In the genomic region with DNA sequence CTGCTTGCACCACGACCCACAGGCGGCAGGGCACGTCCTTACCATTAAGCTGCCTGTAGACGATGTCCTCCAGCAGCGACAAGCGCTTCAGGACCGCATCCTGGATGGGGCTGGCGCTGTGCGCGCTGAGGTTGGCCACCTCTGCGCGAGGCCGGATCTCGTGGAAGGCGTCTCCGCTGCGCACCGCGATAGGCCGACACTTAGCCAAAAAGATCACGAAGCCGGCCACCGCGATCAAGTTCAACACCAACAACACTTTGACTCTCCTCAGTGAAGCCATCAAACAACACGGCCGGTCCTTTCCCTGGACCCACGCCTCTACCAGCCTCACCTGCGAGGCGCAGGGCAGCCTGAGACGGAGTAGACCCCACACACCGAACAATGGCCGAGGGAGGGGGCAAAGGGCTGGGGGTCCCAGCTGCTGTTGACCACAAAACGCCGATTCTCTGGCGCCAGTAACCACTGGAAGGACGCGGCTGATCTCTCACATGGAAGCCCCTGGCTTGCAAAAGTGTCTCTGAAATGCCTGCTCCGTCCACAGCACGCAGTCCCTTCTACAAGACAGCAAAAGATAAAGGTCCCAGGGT, we compare ENCODE assay signal across 8 mouse cellular contexts. TPM values are rescaled to one million over a fixed set of nuclear protein-coding genes. Genes with fewer than 3 reads are reported as not detected.
A peak's percentile ranks its signal among the peaks of the same experiment; 100 is the strongest.
DNase-seq lines count a peak whose midpoint lies in the region; ATAC-seq and TF ChIP-seq lines count a peak whose summit lies in the region.

No protein-coding gene starts in this region.

- no peak for ATAC-seq in lung, embryonic 15.5 days (ENCODE audit: borderline replicate concordance, extremely low read depth, low FRiP score, low TSS enrichment)
- ATAC-seq in forebrain, embryonic 15.5 days (replicated peaks): no peak
- peak; percentile 8; the same call in 1 of the 2 replicates for ATAC-seq in hindbrain, embryonic 16.5 days
- no peak for ATAC-seq in midbrain, embryonic 16.5 days

- TF ChIP-seq POLR2A in lung, adult 2 months (IDR thresholded peaks at IDR 0.05; ENCODE audit: borderline replicate concordance, extremely low read depth, low read depth, low read length): no peak
- TF ChIP-seq POLR2A in thymus, adult 2 months (IDR thresholded peaks at IDR 0.05; ENCODE audit: control insufficient read depth, extremely low read depth, insufficient read depth, low read length, poor library complexity): no peak

- no peaks in the 10 kb centered on the region for H3K9me3 ChIP-seq in lung, embryonic 15.5 days
- no peaks in the 10 kb centered on the region for H3K9me3 ChIP-seq in forebrain, embryonic 15.5 days
- no peaks in the 10 kb centered on the region for H3K9me3 ChIP-seq in hindbrain, embryonic 16.5 days (ENCODE audit: control insufficient read depth, low read length)
- no peaks in the 10 kb centered on the region for H3K9me3 ChIP-seq in midbrain, embryonic 16.5 days (replicated peaks; ENCODE audit: control insufficient read depth, low read length, poor library complexity, severe bottlenecking)

- H3K9ac ChIP-seq in lung, embryonic 15.5 days: no peak overlapping the region
- peak overlapping the region; percentile 67 for H3K9ac ChIP-seq in forebrain, embryonic 15.5 days (replicated peaks)
- peak overlapping the region; percentile 77 for H3K9ac ChIP-seq in hindbrain, embryonic 16.5 days (ENCODE audit: low read depth, low read length)
- H3K9ac ChIP-seq in midbrain, embryonic 16.5 days (ENCODE audit: low read depth, low read length): peak overlapping the region; percentile 81

- peaks cover 21% of the 10 kb centered on the region for H3K4me1 ChIP-seq in lung, embryonic 15.5 days
- H3K4me1 ChIP-seq in lung, adult 2 months (ENCODE audit: control insufficient read depth, insufficient read depth, low read length): no peaks in the 10 kb centered on the region
- H3K4me1 ChIP-seq in forebrain, embryonic 15.5 days: peaks cover 28% of the 10 kb centered on the region; the same call in 1 of the 2 replicates
- H3K4me1 ChIP-seq in hindbrain, embryonic 16.5 days (ENCODE audit: control insufficient read depth, insufficient read depth, low read depth, low read length): peaks cover 16% of the 10 kb centered on the region
- H3K4me1 ChIP-seq in midbrain, embryonic 16.5 days (ENCODE audit: control insufficient read depth, insufficient read depth, low read length): peaks cover 10% of the 10 kb centered on the region
- H3K4me1 ChIP-seq in thymus, adult 2 months (replicated peaks; ENCODE audit: control insufficient read depth, insufficient read depth, low read length): no peaks in the 10 kb centered on the region

- WGBS in lung, embryonic 15.5 days: under 1% methylated on average over 39 of the region's 39 CpGs
- 2% methylated on average over 39 of the region's 39 CpGs for WGBS in lung, adult 2 months
- WGBS in forebrain, embryonic 15.5 days: under 1% methylated on average over 39 of the region's 39 CpGs
- under 1% methylated on average over 38 of the region's 39 CpGs for WGBS in hindbrain, embryonic 16.5 days
- WGBS in midbrain, embryonic 16.5 days: 1% methylated on average over 39 of the region's 39 CpGs
- 6% methylated on average over 39 of the region's 39 CpGs for WGBS in thymus, adult 2 months

- H3K27ac ChIP-seq in lung, embryonic 15.5 days: no peak overlapping the region
- peak overlapping the region; percentile 93 for H3K27ac ChIP-seq in forebrain, embryonic 15.5 days (replicated peaks)
- H3K27ac ChIP-seq in hindbrain, embryonic 16.5 days (ENCODE audit: low read depth, low read length): peak overlapping the region; percentile 87; the same call in 1 of the 2 replicates
- H3K27ac ChIP-seq in midbrain, embryonic 16.5 days (ENCODE audit: low read length): peak overlapping the region; percentile 86; the same call in 1 of the 2 replicates
- no peak overlapping the region for H3K27ac ChIP-seq in thymus, adult 2 months (ENCODE audit: control insufficient read depth, insufficient read depth, low read length)

- H3K36me3 ChIP-seq in lung, embryonic 15.5 days: no peaks in the 10 kb centered on the region
- no peaks in the 10 kb centered on the region for H3K36me3 ChIP-seq in forebrain, embryonic 15.5 days
- no peaks in the 10 kb centered on the region for H3K36me3 ChIP-seq in hindbrain, embryonic 16.5 days (ENCODE audit: control insufficient read depth, insufficient read depth, low read length)
- H3K36me3 ChIP-seq in midbrain, embryonic 16.5 days (ENCODE audit: control insufficient read depth, insufficient read depth, low read length): no peaks in the 10 kb centered on the region
- H3K36me3 ChIP-seq in thymus, adult 2 months (ENCODE audit: control insufficient read depth, insufficient read depth, low read length): no peaks in the 10 kb centered on the region

- no peak for TF ChIP-seq CTCF in lung, adult 2 months (IDR thresholded peaks at IDR 0.05; ENCODE audit: insufficient read depth, low read length)
- no peak for TF ChIP-seq CTCF in thymus, adult 2 months (IDR thresholded peaks at IDR 0.05; ENCODE audit: borderline replicate concordance, control insufficient read depth, extremely low read depth, insufficient read depth, low read length, poor library complexity)

- H3K27me3 ChIP-seq in lung, embryonic 15.5 days: peaks cover 36% of the 10 kb centered on the region
- no peaks in the 10 kb centered on the region for H3K27me3 ChIP-seq in forebrain, embryonic 15.5 days
- H3K27me3 ChIP-seq in hindbrain, embryonic 16.5 days (replicated peaks; ENCODE audit: control insufficient read depth, insufficient read depth, low read length): no peaks in the 10 kb centered on the region
- H3K27me3 ChIP-seq in midbrain, embryonic 16.5 days (ENCODE audit: control insufficient read depth, insufficient read depth, low read depth, low read length): no peaks in the 10 kb centered on the region
- no peaks in the 10 kb centered on the region; the same call in 1 of the 2 replicates for H3K27me3 ChIP-seq in thymus, adult 2 months (ENCODE audit: control insufficient read depth, insufficient read depth, low read length)

- DNase-seq in lung, adult 2 months: no peak
- peak; percentile 46 for DNase-seq in cerebellum, adult 8-10 months
- no peak for DNase-seq in thymus, adult 2 months
- DNase-seq in urinary bladder, postnatal 36 days (ENCODE audit: low spot score in 2 of 2): no peak

- peak overlapping the region; percentile 64 for H3K4me3 ChIP-seq in lung, embryonic 15.5 days
- no peak overlapping the region for H3K4me3 ChIP-seq in lung, adult 2 months (replicated peaks; ENCODE audit: extremely low read depth, low read depth, low read length)
- peak overlapping the region; percentile 66 for H3K4me3 ChIP-seq in forebrain, embryonic 15.5 days
- peak overlapping the region; percentile 78 for H3K4me3 ChIP-seq in hindbrain, embryonic 16.5 days (ENCODE audit: low read length)
- peak overlapping the region; percentile 75 for H3K4me3 ChIP-seq in midbrain, embryonic 16.5 days (ENCODE audit: low read depth, low read length)
- H3K4me3 ChIP-seq in thymus, adult 2 months (ENCODE audit: control insufficient read depth, insufficient read depth, low read length): no peak overlapping the region; the same call in none of the 2 replicates

- H3K4me2 ChIP-seq in lung, embryonic 15.5 days: peak overlapping the region; percentile 98
- H3K4me2 ChIP-seq in forebrain, embryonic 15.5 days (replicated peaks): peak overlapping the region; percentile 87
- peak overlapping the region; percentile 84 for H3K4me2 ChIP-seq in hindbrain, embryonic 16.5 days (ENCODE audit: low read length)
- H3K4me2 ChIP-seq in midbrain, embryonic 16.5 days (ENCODE audit: low read length): peak overlapping the region; percentile 83

RNA-seq across cellular contexts. Expression of gene Galnt17, which starts 1.9 kb away (rescaled TPM):
- polyA plus RNA-seq in lung, embryonic 15.5 days (2015; fragmentation: Nextera tagmentation; extraction: Ambion mirVana): 1.0 and 1.1 TPM in 2 replicates
- 1.6 and 2.5 TPM in 2 replicates for polyA plus RNA-seq in lung, adult 2 months (2012; rRNA removed)
- polyA plus RNA-seq in forebrain, embryonic 15.5 days (2015; fragmentation: Nextera tagmentation; extraction: Ambion mirVana): 10.0 and 10.9 TPM in 2 replicates
- polyA plus RNA-seq in hindbrain, embryonic 16.5 days (2015; fragmentation: Nextera tagmentation; extraction: Ambion mirVana): 5.9 and 8.1 TPM in 2 replicates
- polyA plus RNA-seq in midbrain, embryonic 16.5 days (2015; fragmentation: Nextera tagmentation; extraction: Ambion mirVana): 5.8 and 7.8 TPM in 2 replicates
- 2.0 and 2.3 TPM in 2 replicates for polyA plus RNA-seq in thymus, adult 2 months (2012; rRNA removed)

Comparison
In these comparisons a context has a peak if more than half of its experiments do, and no peak if none do; other contexts are left out.
1. H3K4me3 ChIP-seq: peak in lung, embryonic 15.5 days (single experiment), forebrain, embryonic 15.5 days (single experiment), hindbrain, embryonic 16.5 days (single experiment) and midbrain, embryonic 16.5 days (single experiment); none in lung, adult 2 months (single experiment) and thymus, adult 2 months (single experiment).
2. H3K27ac ChIP-seq: peak in forebrain, embryonic 15.5 days (single experiment), hindbrain, embryonic 16.5 days (single experiment) and midbrain, embryonic 16.5 days (single experiment); none in lung, embryonic 15.5 days (single experiment) and thymus, adult 2 months (single experiment).
3. Peak in every context shown above with its lines, with median percentiles within 50 percentile points of each other: H3K4me2 ChIP-seq.